Mouse (Mus musculus): ENCODE results near the gene Ahnak.
"Not testable (repeated sequence)": the region's sequence is repeated elsewhere in the genome, so short reads cannot be mapped to it uniquely, and the experiment has no call there.

Ahnak gene

GRCm38 (mm10) chr19:9065621-9066561 lies 76.8 kb downstream of the Ahnak start:
- no peak for DNase-seq (ENCODE audit: low spot score)

GRCm38 (mm10) chr19:9067292-9067691 lies 78.2 kb downstream of the Ahnak start:
- no peak for DNase-seq (ENCODE audit: low spot score)

- no peak for DNase-seq (ENCODE audit: low spot score)
These were observed 80.7 kb downstream of the Ahnak start for GRCm38 (mm10) chr19:9069687-9070307.

GRCm38 (mm10) chr19:9070316-9070715 lies 81.2 kb downstream of the Ahnak start:
- DNase-seq (ENCODE audit: low spot score): no peak

GRCm38 (mm10) chr19:9071456-9072156 lies 82.5 kb downstream of the Ahnak start:
- DNase-seq (ENCODE audit: low spot score): peak; percentile 40

GRCm38 (mm10) chr19:9072157-9072530 lies 83.1 kb downstream of the Ahnak start:
- no peak for DNase-seq (ENCODE audit: low spot score)

GRCm38 (mm10) chr19:9073776-9074411 lies 84.8 kb downstream of the Ahnak start:
- DNase-seq (ENCODE audit: low spot score): no peak

GRCm38 (mm10) chr19:9074424-9074823 lies 85.3 kb downstream of the Ahnak start:
- DNase-seq (ENCODE audit: low spot score): no peak

- no peak for DNase-seq (ENCODE audit: low spot score)
These were observed 86.5 kb downstream of the Ahnak start for GRCm38 (mm10) chr19:9075558-9075957.

- DNase-seq (ENCODE audit: low spot score): no peak
These were observed 87.0 kb downstream of the Ahnak start for GRCm38 (mm10) chr19:9076035-9076434.

GRCm38 (mm10) chr19:9076982-9077660 lies 88.0 kb downstream of the Ahnak start:
- no peak for DNase-seq (ENCODE audit: low spot score)

GRCm38 (mm10) chr19:9079916-9080315 lies 90.8 kb downstream of the Ahnak start:
- no peak for DNase-seq (ENCODE audit: low spot score)

- DNase-seq (ENCODE audit: low spot score): no peak
These were observed 92.5 kb downstream of the Ahnak start for GRCm38 (mm10) chr19:9081311-9082190.

- peak; percentile 82 for DNase-seq (ENCODE audit: low spot score)
These were observed 93.3 kb downstream of the Ahnak start for GRCm38 (mm10) chr19:9082191-9083009.

- no peak for DNase-seq (ENCODE audit: low spot score)
These were observed 93.9 kb downstream of the Ahnak start for GRCm38 (mm10) chr19:9083010-9083355.

GRCm38 (mm10) chr19:9083892-9084291 lies 94.8 kb downstream of the Ahnak start:
- not testable (repeated sequence) for DNase-seq (ENCODE audit: low spot score)

- DNase-seq (ENCODE audit: low spot score): no peak
These were observed 98.7 kb downstream of the Ahnak start, which contains the start of gene Scgb1a1 for GRCm38 (mm10) chr19:9087821-9088220. TSS of gene Scgb1a1 (minus strand) at chr19:9087958.

- no peak for DNase-seq (ENCODE audit: low spot score)
These were observed 101.1 kb downstream of the Ahnak start for GRCm38 (mm10) chr19:9090191-9090590.

GRCm38 (mm10) chr19:9090709-9091108 lies 101.6 kb downstream of the Ahnak start:
- DNase-seq (ENCODE audit: low spot score): no peak

- DNase-seq (ENCODE audit: low spot score): no peak
These were observed 106.0 kb downstream of the Ahnak start for GRCm38 (mm10) chr19:9095111-9095510.

Data from testis, postnatal 14 days (tissue).